Mouse (Mus musculus): Measurements from ENCODE around the gene Arhgap35. TPM values are rescaled to one million over a fixed set of nuclear protein-coding genes. Genes with fewer than 3 reads are reported as not detected.
A peak's percentile ranks its signal among the peaks of the same experiment; 100 is the strongest.

Gene Arhgap35
- total and polyA plus RNA-seq, 2 experiments from 2014 or later: 9.7 to 57.5 TPM

GRCm38 (mm10) chr7:16564491-16564890 lies 50.3 kb downstream of the Arhgap35 start:
- no peak for ATAC-seq (ENCODE audit: insufficient read depth, low read depth)
- no peak overlapping the region for H3K4me2 ChIP-seq (ENCODE audit: low read depth, low read length)
- DNase-seq (ENCODE audit: low spot score): no peak
- no peak overlapping the region for H3K4me3 ChIP-seq (ENCODE audit: low read depth, low read length)
- WGBS: 87% methylated on average over 8 of the region's 8 CpGs
- H3K9ac ChIP-seq (replicated peaks; ENCODE audit: low read depth, low read length): no peak overlapping the region
- H3K36me3 ChIP-seq (replicated peaks; ENCODE audit: control insufficient read depth, insufficient read depth, low read length): peaks cover 51% of the 10 kb centered on the region
- H3K4me1 ChIP-seq (ENCODE audit: control insufficient read depth, insufficient read depth): no peaks in the 10 kb centered on the region
- TF ChIP-seq EP300 (IDR thresholded peaks at IDR 0.05; ENCODE audit: low read depth) (no peak), CTCF (IDR thresholded peaks at IDR 0.05; ENCODE audit: low read depth) (no peak)
- H3K9me3 ChIP-seq (replicated peaks; ENCODE audit: control insufficient read depth, low read length): no peaks in the 10 kb centered on the region
- no peak overlapping the region for H3K27ac ChIP-seq (ENCODE audit: low read depth)
- H3K27me3 ChIP-seq (ENCODE audit: control insufficient read depth, insufficient read depth, low read length): no peaks in the 10 kb centered on the region

- Histone ChIP-seq H3K36me3 (replicated peaks; ENCODE audit: control insufficient read depth, insufficient read depth, low read length) (peaks cover 29% of the 10 kb centered on the region), H3K4me3 (ENCODE audit: low read depth, low read length) (no peak overlapping the region), H3K9me3 (replicated peaks; ENCODE audit: control insufficient read depth, low read length) (no peaks in the 10 kb centered on the region), H3K4me1 (ENCODE audit: control insufficient read depth, insufficient read depth) (peaks cover 52% of the 10 kb centered on the region), H3K27me3 (ENCODE audit: control insufficient read depth, insufficient read depth, low read length) (no peaks in the 10 kb centered on the region), H3K9ac (replicated peaks; ENCODE audit: low read depth, low read length) (no peak overlapping the region), H3K4me2 (ENCODE audit: low read depth, low read length) (no peak overlapping the region), H3K27ac (ENCODE audit: low read depth) (no peak overlapping the region)
- DNase-seq (ENCODE audit: low spot score) (no peak), ATAC-seq (ENCODE audit: insufficient read depth, low read depth) (no peak)
- 81% methylated on average over 9 of the region's 9 CpGs for WGBS
- TF ChIP-seq CTCF (IDR thresholded peaks at IDR 0.05; ENCODE audit: low read depth) (no peak), EP300 (IDR thresholded peaks at IDR 0.05; ENCODE audit: low read depth) (no peak)
Measured at GRCm38 (mm10) chr7:16557783-16558538, 56.8 kb downstream of the Arhgap35 start.

GRCm38 (mm10) chr7:16557251-16557650 lies 57.5 kb downstream of the Arhgap35 start:
- Histone ChIP-seq H3K27me3 (ENCODE audit: control insufficient read depth, insufficient read depth, low read length) (no peaks in the 10 kb centered on the region), H3K4me3 (ENCODE audit: low read depth, low read length) (no peak overlapping the region), H3K36me3 (replicated peaks; ENCODE audit: control insufficient read depth, insufficient read depth, low read length) (peaks cover 22% of the 10 kb centered on the region), H3K9ac (replicated peaks; ENCODE audit: low read depth, low read length) (no peak overlapping the region), H3K4me2 (ENCODE audit: low read depth, low read length) (no peak overlapping the region), H3K4me1 (ENCODE audit: control insufficient read depth, insufficient read depth) (peaks cover 52% of the 10 kb centered on the region), H3K9me3 (replicated peaks; ENCODE audit: control insufficient read depth, low read length) (no peaks in the 10 kb centered on the region), H3K27ac (ENCODE audit: low read depth) (peak overlapping the region; percentile 11)
- WGBS: 38% methylated on average over 4 of the region's 4 CpGs
- no peak for TF ChIP-seq CTCF (IDR thresholded peaks at IDR 0.05; ENCODE audit: low read depth)
- TF ChIP-seq EP300 (IDR thresholded peaks at IDR 0.05; ENCODE audit: low read depth): no peak
- DNase-seq (ENCODE audit: low spot score) (no peak), ATAC-seq (ENCODE audit: insufficient read depth, low read depth) (no peak)

- no peak for ATAC-seq (ENCODE audit: insufficient read depth, low read depth)
Measured at GRCm38 (mm10) chr7:16554215-16554614, 60.6 kb downstream of the Arhgap35 start.

GRCm38 (mm10) chr7:16551581-16551980 lies 63.2 kb downstream of the Arhgap35 start:
- Histone ChIP-seq H3K27ac (ENCODE audit: low read depth) (no peak overlapping the region), H3K9me3 (replicated peaks; ENCODE audit: control insufficient read depth, low read length) (no peaks in the 10 kb centered on the region), H3K4me3 (ENCODE audit: low read depth, low read length) (no peak overlapping the region), H3K4me2 (ENCODE audit: low read depth, low read length) (no peak overlapping the region), H3K36me3 (replicated peaks; ENCODE audit: control insufficient read depth, insufficient read depth, low read length) (peaks cover 18% of the 10 kb centered on the region), H3K9ac (replicated peaks; ENCODE audit: low read depth, low read length) (no peak overlapping the region), H3K4me1 (ENCODE audit: control insufficient read depth, insufficient read depth) (peaks cover 26% of the 10 kb centered on the region), H3K27me3 (ENCODE audit: control insufficient read depth, insufficient read depth, low read length) (no peaks in the 10 kb centered on the region)
- no peak for TF ChIP-seq EP300 (IDR thresholded peaks at IDR 0.05; ENCODE audit: low read depth)
- no peak for TF ChIP-seq CTCF (IDR thresholded peaks at IDR 0.05; ENCODE audit: low read depth)
- WGBS: 54% methylated on average over 1 of the region's 1 CpGs
- DNase-seq (ENCODE audit: low spot score) (no peak), ATAC-seq (ENCODE audit: insufficient read depth, low read depth) (no peak)

More at GRCm38 (mm10) chr7:16554215-16554614, 60.6 kb downstream of the Arhgap35 start:
- WGBS: 32% methylated on average over 3 of the region's 3 CpGs
- Histone ChIP-seq H3K9ac (replicated peaks; ENCODE audit: low read depth, low read length) (no peak overlapping the region), H3K4me1 (ENCODE audit: control insufficient read depth, insufficient read depth) (peaks cover 51% of the 10 kb centered on the region), H3K4me3 (ENCODE audit: low read depth, low read length) (no peak overlapping the region), H3K27me3 (ENCODE audit: control insufficient read depth, insufficient read depth, low read length) (no peaks in the 10 kb centered on the region), H3K4me2 (ENCODE audit: low read depth, low read length) (no peak overlapping the region), H3K27ac (ENCODE audit: low read depth) (0 out of 2 replicates have a peak overlapping the region, but pooled peaks have one; percentile 2), H3K36me3 (replicated peaks; ENCODE audit: control insufficient read depth, insufficient read depth, low read length) (no peaks in the 10 kb centered on the region; the same call in 1 of the 2 replicates), H3K9me3 (replicated peaks; ENCODE audit: control insufficient read depth, low read length) (no peaks in the 10 kb centered on the region)
- TF ChIP-seq EP300 (IDR thresholded peaks at IDR 0.05; ENCODE audit: low read depth): no peak
- TF ChIP-seq CTCF (IDR thresholded peaks at IDR 0.05; ENCODE audit: low read depth): no peak
- DNase-seq (ENCODE audit: low spot score): no peak

Measured in heart, postnatal 0 days (tissue).